Mouse (Mus musculus) fat pad, adult 2 months (tissue): ENCODE data around the gene Hcst.
A peak's percentile ranks its signal among the peaks of the same experiment; 100 is the strongest.

ENCODE experiments used
- DNase-seq: peaks from one replicate; pipeline ENCODE4 v3.0.0-alpha.2; 2011; ENCODE audit warnings: low read depth, low spot score; ENCODE audit errors: extremely low read depth

Hcst gene

GRCm38 (mm10) chr7:30384106-30384505 lies 35.5 kb downstream of the Hcst start:
- no peak for DNase-seq

- peak; percentile 19 for DNase-seq
Observed at GRCm38 (mm10) chr7:30380061-30380460, 39.6 kb downstream of the Hcst start.

- DNase-seq: peak; percentile 87
Observed at GRCm38 (mm10) chr7:30373501-30373962, 46.1 kb downstream of the Hcst start.
